Mouse (Mus musculus) heart, embryonic 14.5 days (tissue): ENCODE measurements at regions not wholly inside any gene's neighbourhood (a gene's known extent, or its start where the extent isn't known, plus 50 kb on each side); places are given as distances from the start of the nearest gene placed in this dataset.

Source experiments
- ATAC-seq: fragments of 200-750 bp; cut with Nextera tagmentation; 2 replicates; pipeline ENCODE4 v1.8.0; 2017; ENCODE audit warnings: low read depth, moderate TSS enrichment; ENCODE audit not compliant: insufficient number of reproducible peaks, insufficient read depth, low FRiP score
- H3K27ac ChIP-seq, 2 experiments: fragments of 200-500 bp in 1 of 2; fragments of 300-500 bp in 1 of 2; sonication (generic) in 1 of 2; replicated peaks in 1 of 2; 2 replicates each; pipeline ENCODE4 v1.5.1; 2012 to 2014; ENCODE audit warnings: low read depth in 2 of 2, low read length in 2 of 2, control low read depth in 1 of 2, mild to moderate bottlenecking in 1 of 2, mixed read lengths in 1 of 2; ENCODE audit not compliant: control insufficient read depth in 1 of 2, insufficient read depth in 1 of 2
- H3K27me3 ChIP-seq: fragments of 300-500 bp; sonication (generic); 2 replicates; pipeline ENCODE4 v1.6.1; 2014; ENCODE audit warnings: mild to moderate bottlenecking, low read length, control low read depth; ENCODE audit not compliant: control insufficient read depth, insufficient read depth
- H3K36me3 ChIP-seq: fragments of 300-500 bp; sonication (generic); 2 replicates; pipeline ENCODE4 v1.6.1; 2014; ENCODE audit warnings: mild to moderate bottlenecking, control low read depth, low read length, mixed read lengths; ENCODE audit not compliant: control insufficient read depth, insufficient read depth
- H3K4me1 ChIP-seq, 2 experiments: fragments of 200-500 bp in 1 of 2; fragments of 300-500 bp in 1 of 2; sonication (generic) in 1 of 2; 2 replicates each; pipeline ENCODE4 v1.6.1; 2012 to 2014; ENCODE audit warnings: low read length in 2 of 2, control low read depth in 1 of 2, mixed read lengths in 1 of 2; ENCODE audit not compliant: control insufficient read depth in 2 of 2, insufficient read depth in 2 of 2
- H3K4me2 ChIP-seq: fragments of 300-500 bp; sonication (generic); 2 replicates; pipeline ENCODE4 v1.6.1; 2014; ENCODE audit warnings: mild to moderate bottlenecking, low read length
- H3K4me3 ChIP-seq, 2 experiments: fragments of 200-500 bp in 1 of 2; fragments of 300-500 bp in 1 of 2; sonication (generic) in 1 of 2; 2 replicates each; pipeline ENCODE4 v1.5.1; 2012 to 2014; ENCODE audit warnings: low read length in 2 of 2, mild to moderate bottlenecking in 2 of 2, control low read depth in 1 of 2, low read depth in 1 of 2, moderate library complexity in 1 of 2; ENCODE audit not compliant: control insufficient read depth in 1 of 2, insufficient read depth in 1 of 2
- H3K9ac ChIP-seq: fragments of 300-500 bp; sonication (generic); 2 replicates; pipeline ENCODE4 v1.6.1; 2014; ENCODE audit warnings: mild to moderate bottlenecking, low read length
- H3K9me3 ChIP-seq: fragments of 300-500 bp; sonication (generic); 2 replicates; pipeline ENCODE4 v1.6.1; 2016; ENCODE audit warnings: low read length, control low read depth; ENCODE audit not compliant: control insufficient read depth
- WGBS: fragments of 180-500 bp; shearing (Covaris S2); extraction: QIAGEN DNeasy Blood & Tissue Kit; methylation state at CpG from one replicate; pipeline ENCODE4 v1.1.7; 2014; 5-methylcytosine and 5-hydroxymethylcytosine counted together

GRCm38 (mm10) chr12:71446177-71446891, 136.7 kb downstream of the Dact1 start:
- WGBS = 69% methylated on average over 8 of the region's 8 CpGs
- no peak for ATAC-seq
- no peak overlapping the region for H3K9ac ChIP-seq

GRCm38 (mm10) chr12:71446892-71447268, 137.2 kb downstream of the Dact1 start:
- ATAC-seq = no peak
- H3K4me2 ChIP-seq = no peak overlapping the region
- peaks cover 6 to 7% of the 10 kb centered on the region in 2 experiments; a peak in 2 of 4 replicates for H3K4me1 ChIP-seq
- no peak overlapping the region for H3K9ac ChIP-seq
- H3K9me3 ChIP-seq = no peaks in the 10 kb centered on the region
- 0 out of 2 replicates have a peak, but pooled peaks cover 3% of the 10 kb centered on the region for H3K27me3 ChIP-seq
- no peak overlapping the region for H3K27ac ChIP-seq
- 43% methylated on average over 7 of the region's 7 CpGs for WGBS
- H3K4me3 ChIP-seq = no peak overlapping the region
- no peaks in the 10 kb centered on the region for H3K36me3 ChIP-seq

More at GRCm38 (mm10) chr12:71446177-71446891, 136.7 kb downstream of the Dact1 start:
- no peak overlapping the region for H3K4me2 ChIP-seq
- peaks cover 9 to 10% of the 10 kb centered on the region in 2 experiments for H3K4me1 ChIP-seq
- no peaks in the 10 kb centered on the region for H3K36me3 ChIP-seq
- no peaks in the 10 kb centered on the region for H3K9me3 ChIP-seq
- 0 out of 2 replicates have a peak, but pooled peaks cover 3% of the 10 kb centered on the region for H3K27me3 ChIP-seq
- no peak overlapping the region for H3K27ac ChIP-seq
- no peak overlapping the region for H3K4me3 ChIP-seq

- H3K36me3 ChIP-seq = no peaks in the 10 kb centered on the region
- no peak for ATAC-seq
- peaks cover 6 to 7% of the 10 kb centered on the region in 2 experiments; a peak in 2 of 4 replicates for H3K4me1 ChIP-seq
- 0 out of 2 replicates have a peak, but pooled peaks cover 3% of the 10 kb centered on the region for H3K27me3 ChIP-seq
- H3K27ac ChIP-seq = no peak overlapping the region
- no peak overlapping the region for H3K4me3 ChIP-seq
- H3K9me3 ChIP-seq = no peaks in the 10 kb centered on the region
- no peak overlapping the region for H3K4me2 ChIP-seq
- H3K9ac ChIP-seq = no peak overlapping the region
- 54% methylated on average over 3 of the region's 3 CpGs for WGBS
Measured at GRCm38 (mm10) chr12:71449032-71449431, 139.3 kb downstream of the Dact1 start.

GRCm38 (mm10) chr12:71450128-71450527, 140.4 kb downstream of the Dact1 start:
- Histone ChIP-seq H3K27ac (no peak overlapping the region), H3K4me3 (no peak overlapping the region), H3K9ac (no peak overlapping the region), H3K4me1 (peaks cover 6 to 7% of the 10 kb centered on the region in 2 experiments; a peak in 2 of 4 replicates), H3K36me3 (no peaks in the 10 kb centered on the region), H3K27me3 (0 out of 2 replicates have a peak, but pooled peaks cover 3% of the 10 kb centered on the region), H3K9me3 (no peaks in the 10 kb centered on the region), H3K4me2 (no peak overlapping the region)
- WGBS = 51% methylated on average over 4 of the region's 4 CpGs
- ATAC-seq = no peak

GRCm38 (mm10) chr12:71450680-71451463, 141.2 kb downstream of the Dact1 start:
- H3K9ac ChIP-seq = no peak overlapping the region
- H3K4me1 ChIP-seq = peaks cover 6 to 7% of the 10 kb centered on the region in 2 experiments; a peak in 2 of 4 replicates
- H3K27ac ChIP-seq = no peak overlapping the region
- 0 out of 2 replicates have a peak, but pooled peaks cover 3% of the 10 kb centered on the region for H3K27me3 ChIP-seq
- WGBS = 72% methylated on average over 14 of the region's 14 CpGs
- ATAC-seq = no peak
- no peaks in the 10 kb centered on the region for H3K9me3 ChIP-seq
- H3K4me2 ChIP-seq = no peak overlapping the region
- H3K4me3 ChIP-seq = no peak overlapping the region
- H3K36me3 ChIP-seq = no peaks in the 10 kb centered on the region

- 82% methylated on average over 6 of the region's 6 CpGs for WGBS
- ATAC-seq = no peak
Measured at GRCm38 (mm10) chr12:71456900-71457299, 147.2 kb downstream of the Dact1 start.

GRCm38 (mm10) chr12:71458559-71459176, 149.0 kb downstream of the Dact1 start:
- no peaks in the 10 kb centered on the region for H3K36me3 ChIP-seq
- H3K9me3 ChIP-seq = no peaks in the 10 kb centered on the region
- H3K4me1 ChIP-seq = peaks cover 0 to 4% of the 10 kb centered on the region in 2 experiments; a peak in 2 of 4 replicates
- no peak for ATAC-seq
- no peak overlapping the region for H3K9ac ChIP-seq
- WGBS = 66% methylated on average over 12 of the region's 12 CpGs
- H3K27ac ChIP-seq = no peak overlapping the region
- no peak overlapping the region for H3K4me3 ChIP-seq
- H3K4me2 ChIP-seq = no peak overlapping the region
- 0 out of 2 replicates have a peak, but pooled peaks cover 7% of the 10 kb centered on the region for H3K27me3 ChIP-seq

More at GRCm38 (mm10) chr12:71456900-71457299, 147.2 kb downstream of the Dact1 start:
- Histone ChIP-seq H3K4me3 (no peak overlapping the region), H3K9me3 (no peaks in the 10 kb centered on the region), H3K4me1 (peaks cover 0 to 4% of the 10 kb centered on the region in 2 experiments; a peak in 2 of 4 replicates), H3K36me3 (no peaks in the 10 kb centered on the region), H3K9ac (no peak overlapping the region), H3K27me3 (0 out of 2 replicates have a peak, but pooled peaks cover 7% of the 10 kb centered on the region), H3K4me2 (no peak overlapping the region), H3K27ac (no peak overlapping the region)
